Mouse (Mus musculus): ENCODE data around the gene Myo1b.

GRCm38 (mm10) chr1:51747494-51747893, 168.4 kb downstream of the Myo1b start:
- TF ChIP-seq POLR2A (IDR thresholded peaks at IDR 0.05; ENCODE audit: insufficient read depth, low read depth, low read length) (no peak), EP300 (IDR thresholded peaks at IDR 0.05; ENCODE audit: insufficient read depth, low read depth, low read length) (no peak)
